Mouse (Mus musculus): Measurements from ENCODE around the gene Ncs1. TPM values are rescaled to one million over a fixed set of nuclear protein-coding genes. Genes with fewer than 3 reads are reported as not detected.
A peak's percentile ranks its signal among the peaks of the same experiment; 100 is the strongest.

Ncs1 gene
- polyA plus RNA-seq, 1 experiment from 2014 or later, result 52.8 TPM

DNA sequence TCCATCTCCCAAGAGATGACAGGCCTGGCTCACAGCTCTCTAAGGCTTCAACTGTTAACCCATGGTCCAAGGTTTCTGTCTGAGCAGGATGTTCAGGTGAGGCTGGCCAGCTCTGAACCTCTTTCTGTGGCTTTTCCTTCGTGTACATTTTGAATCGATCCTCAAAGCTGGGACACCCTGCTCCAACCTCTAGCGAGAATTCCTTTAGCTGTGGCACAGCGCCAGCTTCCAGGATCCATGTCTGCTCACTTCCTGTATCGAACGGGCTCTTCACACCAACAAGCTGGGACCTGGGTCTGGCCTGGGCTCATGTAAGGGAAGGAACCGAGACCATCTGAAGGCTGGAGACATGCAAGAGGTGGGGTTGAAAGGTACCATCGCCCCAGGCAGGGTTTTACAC is 1.4 kb upstream of the Ncs1 start:
- Histone ChIP-seq H3K4me1 (replicated peaks) (peaks cover 62% of the 10 kb centered on the region), H3K36me3 (peaks cover 3% of the 10 kb centered on the region), H3K4me3 (no peak overlapping the region), H3K4me2 (no peak overlapping the region), H3K27me3 (replicated peaks) (peaks cover 14% of the 10 kb centered on the region), H3K9me3 (replicated peaks) (no peaks in the 10 kb centered on the region), H3K27ac (ENCODE audit: poor library complexity, severe bottlenecking) (no peak overlapping the region), H3K9ac (0 out of 2 replicates have a peak overlapping the region, but pooled peaks have one; percentile 19)
- whole genome bisulfite sequencing, result 69% methylated on average over 8 of the region's 8 CpGs
- no peak for ATAC-seq (ENCODE audit: insufficient number of reproducible peaks, low FRiP score)

DNA sequence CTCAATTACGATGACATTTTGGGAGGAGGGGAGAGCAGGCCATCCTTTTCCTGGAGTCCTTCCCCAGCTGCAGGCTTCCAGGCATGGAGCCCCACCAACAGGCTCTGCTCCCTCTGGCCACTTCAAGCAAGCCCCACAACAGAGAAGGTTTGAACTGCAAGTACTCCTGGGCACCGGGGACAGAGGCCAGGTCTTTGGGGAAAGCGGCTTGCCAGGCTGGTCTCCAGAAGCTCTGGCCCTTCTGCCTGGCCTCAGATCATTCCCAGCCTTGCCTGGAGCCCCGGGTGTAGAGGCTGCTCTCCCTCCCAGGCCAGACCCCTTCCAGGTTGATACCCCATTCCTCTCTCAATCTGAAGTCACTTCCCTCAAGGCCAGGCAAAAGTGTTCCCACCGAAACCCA is 572 bp upstream of the Ncs1 start:
- Histone ChIP-seq H3K27me3 (replicated peaks) (peaks cover 14% of the 10 kb centered on the region), H3K27ac (ENCODE audit: poor library complexity, severe bottlenecking) (peak overlapping the region; percentile 88; the same call in 1 of the 2 replicates), H3K9me3 (replicated peaks) (no peaks in the 10 kb centered on the region), H3K9ac (peak overlapping the region; percentile 97), H3K4me3 (peak overlapping the region; percentile 90), H3K36me3 (peaks cover 8% of the 10 kb centered on the region), H3K4me1 (replicated peaks) (peaks cover 67% of the 10 kb centered on the region), H3K4me2 (peak overlapping the region; percentile 89)
- 14% methylated on average over 5 of the region's 5 CpGs for WGBS
- ATAC-seq (ENCODE audit: insufficient number of reproducible peaks, low FRiP score), result no peak; the same call in 1 of the 2 replicates

DNA sequence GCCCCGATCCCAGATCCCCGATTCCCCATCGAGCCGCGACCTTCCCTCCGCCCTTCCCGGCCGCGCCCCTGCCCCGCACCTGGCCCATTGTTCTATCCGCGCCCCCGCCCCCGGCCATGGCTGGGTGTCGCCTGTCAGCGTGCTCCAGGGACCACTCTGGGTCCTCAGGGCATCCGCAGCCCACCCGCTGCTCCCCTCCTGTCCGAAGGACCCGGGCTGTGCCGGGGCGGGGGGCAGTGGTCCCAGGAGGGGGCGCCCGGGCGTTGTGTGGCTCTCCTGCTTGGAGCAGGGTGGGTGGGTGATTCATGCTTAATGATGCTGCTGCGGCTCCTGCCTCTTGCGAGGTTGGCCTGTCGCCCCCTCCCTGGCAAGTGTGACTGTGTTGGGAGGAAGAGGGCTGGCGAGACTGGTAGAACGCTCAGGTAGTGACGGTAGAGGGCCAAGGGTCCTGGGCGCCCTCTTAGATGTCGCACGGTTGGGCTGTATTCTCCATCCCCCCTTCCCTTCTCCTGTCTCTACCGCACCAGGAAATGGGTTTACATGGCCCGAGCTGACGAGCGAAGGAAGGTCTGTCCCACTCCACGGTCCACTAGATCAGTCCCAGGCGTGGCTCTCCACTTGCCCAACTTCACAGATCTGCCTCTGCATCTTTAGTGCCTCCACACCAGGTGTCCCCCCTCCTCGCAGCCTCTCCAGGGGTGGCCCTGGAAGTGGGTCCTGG is 788 bp downstream of the Ncs1 start:
- Histone ChIP-seq H3K27ac (ENCODE audit: poor library complexity, severe bottlenecking) (peak overlapping the region; percentile 88), H3K27me3 (replicated peaks) (peaks cover 14% of the 10 kb centered on the region), H3K36me3 (peaks cover 8% of the 10 kb centered on the region), H3K4me1 (replicated peaks) (peaks cover 79% of the 10 kb centered on the region), H3K9ac (peak overlapping the region; percentile 97), H3K4me2 (peak overlapping the region; percentile 89), H3K9me3 (replicated peaks) (no peaks in the 10 kb centered on the region), H3K4me3 (peak overlapping the region; percentile 90)
- WGBS, result 1% methylated on average over 41 of the region's 41 CpGs
- no peak; the same call in 1 of the 2 replicates for ATAC-seq (ENCODE audit: insufficient number of reproducible peaks, low FRiP score)

DNA sequence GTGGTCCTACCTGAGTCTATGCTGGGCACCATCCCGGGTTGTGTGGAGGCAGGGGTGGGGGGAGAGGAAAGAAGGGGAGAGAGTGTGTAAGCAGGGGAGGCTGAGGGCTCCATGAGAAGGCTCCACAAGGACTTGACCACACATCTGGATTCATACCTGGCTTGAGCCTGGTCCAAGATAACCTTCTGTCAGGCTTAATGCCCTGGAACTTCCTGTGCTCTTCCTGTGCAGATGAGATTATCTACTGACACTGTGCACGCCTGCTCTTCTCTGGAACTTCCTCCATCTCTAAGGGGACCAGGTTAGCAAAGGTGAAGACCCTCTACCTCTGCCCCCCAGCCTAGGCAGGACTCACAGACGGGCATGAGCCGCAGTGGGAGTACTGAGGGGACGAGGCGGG is 3.2 kb downstream of the Ncs1 start:
- H3K4me2 ChIP-seq, result no peak overlapping the region
- H3K9me3 ChIP-seq (replicated peaks), result no peaks in the 10 kb centered on the region
- H3K4me1 ChIP-seq (replicated peaks), result peaks cover 76% of the 10 kb centered on the region
- no peak overlapping the region for H3K4me3 ChIP-seq
- ATAC-seq (ENCODE audit: insufficient number of reproducible peaks, low FRiP score), result no peak
- peak overlapping the region; percentile 6; the same call in 1 of the 2 replicates for H3K9ac ChIP-seq
- no peak overlapping the region for H3K27ac ChIP-seq (ENCODE audit: poor library complexity, severe bottlenecking)
- H3K27me3 ChIP-seq (replicated peaks), result no peaks in the 10 kb centered on the region
- WGBS, result 77% methylated on average over 6 of the region's 6 CpGs
- peaks cover 8% of the 10 kb centered on the region for H3K36me3 ChIP-seq

DNA sequence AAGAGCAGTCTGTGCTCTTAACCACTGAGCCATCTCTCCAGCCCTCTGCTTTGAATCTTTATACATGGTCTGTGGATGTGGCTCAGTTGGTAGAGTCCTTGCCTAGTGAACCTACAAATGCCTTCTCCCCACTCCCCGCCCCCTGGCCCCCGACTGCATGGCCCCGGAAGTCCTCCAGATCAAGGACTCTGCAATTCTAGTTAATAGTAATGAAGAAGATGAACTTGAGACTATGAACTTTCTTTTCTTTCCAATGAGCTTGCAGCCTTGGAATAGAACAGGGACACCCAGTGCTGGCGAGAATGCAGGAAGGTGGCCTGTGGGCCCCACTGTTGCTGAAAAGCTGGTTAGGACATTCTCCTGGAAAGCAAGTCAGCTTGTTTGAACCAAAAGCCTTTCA is 6.5 kb downstream of the Ncs1 start:
- no peaks in the 10 kb centered on the region for H3K27me3 ChIP-seq (replicated peaks)
- no peak overlapping the region for H3K4me3 ChIP-seq
- H3K9ac ChIP-seq, result no peak overlapping the region
- H3K36me3 ChIP-seq, result peaks cover 8% of the 10 kb centered on the region
- 94% methylated on average over 4 of the region's 4 CpGs for WGBS
- ATAC-seq (ENCODE audit: insufficient number of reproducible peaks, low FRiP score), result no peak
- H3K27ac ChIP-seq (ENCODE audit: poor library complexity, severe bottlenecking), result no peak overlapping the region
- peaks cover 84% of the 10 kb centered on the region for H3K4me1 ChIP-seq (replicated peaks)
- no peaks in the 10 kb centered on the region for H3K9me3 ChIP-seq (replicated peaks)
- no peak overlapping the region for H3K4me2 ChIP-seq

DNA sequence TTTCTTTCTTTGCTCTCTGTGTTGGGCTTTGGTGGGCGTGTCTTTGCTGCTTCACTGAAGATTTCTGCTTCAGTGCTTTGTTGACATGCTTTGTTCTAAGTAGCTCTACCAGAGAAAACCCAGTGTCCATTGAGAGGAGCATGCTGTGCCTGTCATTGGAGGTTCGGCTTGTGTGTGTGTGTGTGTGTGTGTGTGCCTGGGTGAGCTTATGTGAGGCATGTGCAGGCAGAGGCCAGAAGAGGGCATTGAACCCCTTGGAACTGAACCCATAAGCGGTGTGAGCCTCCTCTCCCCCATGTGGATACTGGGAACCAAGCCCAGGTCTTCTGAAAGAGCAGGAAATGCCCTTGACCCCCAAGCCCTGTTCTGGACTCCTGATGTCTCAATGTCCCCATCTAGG is 7.8 kb downstream of the Ncs1 start:
- no peak overlapping the region for H3K4me3 ChIP-seq
- peaks cover 8% of the 10 kb centered on the region for H3K36me3 ChIP-seq
- no peaks in the 10 kb centered on the region for H3K9me3 ChIP-seq (replicated peaks)
- no peak for ATAC-seq (ENCODE audit: insufficient number of reproducible peaks, low FRiP score)
- H3K27me3 ChIP-seq (replicated peaks), result no peaks in the 10 kb centered on the region
- H3K4me1 ChIP-seq (replicated peaks), result peaks cover 84% of the 10 kb centered on the region
- peak overlapping the region; percentile 31 for H3K27ac ChIP-seq (ENCODE audit: poor library complexity, severe bottlenecking)
- no peak overlapping the region for H3K4me2 ChIP-seq
- no peak overlapping the region for H3K9ac ChIP-seq
- WGBS, result 82% methylated on average over 3 of the region's 3 CpGs

DNA sequence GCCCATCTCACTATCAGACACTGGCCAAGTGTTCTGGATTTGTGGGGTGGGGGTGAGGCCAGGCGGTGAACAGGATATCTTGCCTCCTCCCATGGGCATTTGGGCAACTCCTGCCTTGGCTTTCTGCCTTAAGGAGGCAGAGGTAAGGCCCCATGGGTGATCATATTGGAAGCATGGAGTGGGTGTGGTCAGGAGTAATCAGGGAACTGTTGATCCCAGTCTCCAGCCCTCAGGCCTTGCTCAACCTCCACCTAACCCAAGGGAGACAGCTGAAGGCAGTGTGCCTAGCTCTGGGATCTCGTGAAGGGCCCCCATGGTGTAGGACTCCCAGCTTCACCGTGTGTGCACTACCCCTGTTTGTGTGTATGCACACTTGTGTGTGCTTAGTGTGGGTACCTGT is 9.2 kb downstream of the Ncs1 start:
- Histone ChIP-seq H3K4me2 (no peak overlapping the region), H3K36me3 (no peaks in the 10 kb centered on the region), H3K9ac (no peak overlapping the region), H3K27me3 (replicated peaks) (no peaks in the 10 kb centered on the region), H3K9me3 (replicated peaks) (no peaks in the 10 kb centered on the region), H3K4me3 (no peak overlapping the region), H3K4me1 (replicated peaks) (peaks cover 83% of the 10 kb centered on the region), H3K27ac (ENCODE audit: poor library complexity, severe bottlenecking) (peak overlapping the region; percentile 93)
- 78% methylated on average over 3 of the region's 3 CpGs for WGBS
- ATAC-seq (ENCODE audit: insufficient number of reproducible peaks, low FRiP score), result no peak

DNA sequence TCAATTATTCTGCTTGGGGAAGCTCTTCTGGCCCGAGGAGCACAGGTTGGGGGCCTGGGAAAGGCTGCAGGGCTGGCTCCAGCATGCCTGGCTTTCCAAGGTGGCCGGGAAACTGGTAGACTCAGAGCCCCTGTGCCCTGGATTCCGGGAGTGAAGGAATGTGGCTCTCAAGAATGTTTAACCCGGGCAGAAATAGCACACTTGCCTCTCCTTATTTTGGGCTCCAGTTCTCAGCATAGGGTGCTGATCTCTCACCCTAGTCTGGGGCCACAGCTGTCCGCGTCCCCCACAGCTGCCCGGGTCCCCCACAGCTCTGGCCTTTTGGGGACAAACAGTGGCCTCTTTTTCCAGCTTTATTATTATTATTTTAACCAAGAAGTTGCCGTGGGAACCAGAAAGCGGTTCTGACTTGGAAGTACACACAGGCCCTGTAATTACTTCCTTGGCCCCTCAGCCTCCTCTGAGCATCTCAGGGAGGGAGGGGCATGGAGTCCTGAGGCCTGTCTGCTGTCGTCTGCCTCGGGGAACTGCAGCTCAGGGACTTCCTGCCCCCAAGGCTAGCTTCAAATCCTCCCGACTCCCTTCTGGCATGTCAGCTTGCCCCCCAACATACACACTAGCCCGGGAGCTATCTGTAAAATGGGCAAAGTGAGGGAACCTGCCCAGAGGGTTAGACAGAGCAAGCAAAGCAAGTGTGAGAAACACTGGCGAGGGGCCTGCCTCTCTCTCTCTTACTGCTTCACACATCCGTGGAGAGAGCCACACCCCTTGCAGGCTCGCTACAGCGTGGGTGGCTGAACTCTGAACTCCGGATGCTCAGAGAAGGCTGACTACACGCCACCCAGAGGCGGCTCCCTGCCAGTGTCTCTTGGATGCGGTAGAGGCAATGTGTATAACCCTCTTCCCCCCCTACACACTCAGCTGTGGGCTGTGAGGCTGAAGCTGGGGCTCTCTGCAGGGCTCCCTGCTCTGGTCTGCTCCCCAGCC is 10.6 kb downstream of the Ncs1 start:
- H3K4me2 ChIP-seq, result peak overlapping the region; percentile 77
- no peaks in the 10 kb centered on the region for H3K9me3 ChIP-seq (replicated peaks)
- WGBS, result 15% methylated on average over 21 of the region's 21 CpGs
- peak; percentile 20; the same call in 1 of the 2 replicates for ATAC-seq (ENCODE audit: insufficient number of reproducible peaks, low FRiP score)
- H3K27me3 ChIP-seq (replicated peaks), result no peaks in the 10 kb centered on the region
- no peaks in the 10 kb centered on the region for H3K36me3 ChIP-seq
- H3K4me1 ChIP-seq (replicated peaks), result peaks cover 83% of the 10 kb centered on the region
- peak overlapping the region; percentile 66 for H3K9ac ChIP-seq
- H3K4me3 ChIP-seq, result peak overlapping the region; percentile 2; the same call in 1 of the 2 replicates
- H3K27ac ChIP-seq (ENCODE audit: poor library complexity, severe bottlenecking), result peak overlapping the region; percentile 93

DNA sequence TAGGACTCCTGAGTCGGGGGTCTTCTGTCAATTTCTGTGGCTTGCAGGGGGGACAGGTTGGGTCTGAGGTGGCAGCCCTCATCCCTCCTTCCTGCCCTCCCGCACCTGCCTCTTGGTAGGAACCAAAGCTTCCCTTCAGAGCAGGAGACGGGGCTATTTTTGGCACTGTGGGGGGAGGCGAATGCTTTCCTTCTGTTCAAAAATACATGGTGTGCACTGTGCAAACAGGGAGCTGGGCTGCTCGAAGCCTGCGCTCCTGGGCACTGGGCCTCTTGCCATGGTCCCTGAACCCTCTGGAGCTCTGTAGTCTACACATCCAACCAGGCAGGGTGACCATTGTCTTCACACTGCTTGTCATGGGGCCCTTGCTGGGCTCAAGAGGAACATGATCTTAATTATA is 11.5 kb downstream of the Ncs1 start:
- Histone ChIP-seq H3K9ac (peak overlapping the region; percentile 66), H3K4me2 (peak overlapping the region; percentile 77), H3K4me3 (0 out of 2 replicates have a peak overlapping the region, but pooled peaks have one; percentile 2), H3K27ac (ENCODE audit: poor library complexity, severe bottlenecking) (peak overlapping the region; percentile 93), H3K9me3 (replicated peaks) (no peaks in the 10 kb centered on the region), H3K4me1 (replicated peaks) (peaks cover 81% of the 10 kb centered on the region), H3K27me3 (replicated peaks) (no peaks in the 10 kb centered on the region), H3K36me3 (no peaks in the 10 kb centered on the region)
- ATAC-seq (ENCODE audit: insufficient number of reproducible peaks, low FRiP score), result 0 out of 2 replicates have a peak, but pooled peaks have one; percentile 14
- 31% methylated on average over 6 of the region's 6 CpGs for WGBS

DNA sequence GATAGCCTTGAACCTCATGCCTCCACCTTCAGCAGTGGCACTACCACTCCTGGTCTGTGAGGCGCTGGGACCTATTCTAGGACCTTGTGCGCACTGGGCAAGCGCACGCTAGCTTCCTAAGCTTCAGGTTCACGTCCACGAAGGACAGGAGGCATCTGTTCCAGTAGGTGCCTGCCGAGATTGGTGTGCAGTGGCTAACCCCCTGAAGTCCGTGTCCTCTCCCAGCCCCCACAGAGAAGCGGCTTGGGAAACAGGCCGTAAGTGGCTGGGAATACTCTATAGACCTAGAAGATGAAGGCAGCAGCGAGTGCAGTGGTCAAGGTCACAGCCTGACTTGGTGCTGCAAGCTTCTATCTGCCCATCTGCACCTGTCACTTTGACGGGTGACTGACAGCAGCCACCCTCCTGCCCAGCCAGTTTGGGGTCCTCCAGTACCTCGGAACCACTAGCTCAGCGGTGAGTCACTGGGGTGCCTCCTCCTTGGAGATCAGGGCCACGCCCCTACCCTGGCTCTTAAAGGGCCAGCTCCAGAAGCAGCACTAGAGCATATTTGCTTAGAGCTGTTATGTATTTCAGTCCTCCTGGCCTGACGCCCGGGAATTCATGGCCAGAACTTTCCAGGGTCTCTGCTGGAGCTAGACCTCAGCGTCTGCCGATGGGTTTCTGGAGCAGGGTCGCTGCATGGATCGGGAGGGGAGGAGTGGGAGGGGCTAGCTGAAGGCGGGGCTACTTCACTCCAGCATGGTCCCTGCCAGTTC is 13.2 kb downstream of the Ncs1 start:
- peak; percentile 59 for ATAC-seq (ENCODE audit: insufficient number of reproducible peaks, low FRiP score)
- peak overlapping the region; percentile 73 for H3K9ac ChIP-seq
- peaks cover 93% of the 10 kb centered on the region for H3K4me1 ChIP-seq (replicated peaks)
- H3K27ac ChIP-seq (ENCODE audit: poor library complexity, severe bottlenecking), result peak overlapping the region; percentile 93
- peak overlapping the region; percentile 51 for H3K4me3 ChIP-seq
- H3K27me3 ChIP-seq (replicated peaks), result no peaks in the 10 kb centered on the region
- no peaks in the 10 kb centered on the region for H3K9me3 ChIP-seq (replicated peaks)
- H3K36me3 ChIP-seq, result no peaks in the 10 kb centered on the region
- H3K4me2 ChIP-seq, result peak overlapping the region; percentile 77
- WGBS, result 13% methylated on average over 22 of the region's 22 CpGs

Measured in heart, embryonic 12.5 days (tissue).